Mouse (Mus musculus) CH12.LX (cell line): ENCODE measurements around the gene Sult6b2. TPM values are rescaled to one million over a fixed set of nuclear protein-coding genes. Genes with fewer than 3 reads are reported as not detected.

Experiments
- DNase-seq: peaks from one replicate; pipeline ENCODE4 v3.0.0-alpha.2; 2013; ENCODE audit errors: extremely low read depth
- H3K27ac ChIP-seq: 2 replicates; pipeline ENCODE4 v1.5.1; 2012; ENCODE audit warnings: low read depth, mild to moderate bottlenecking, control low read depth, moderate library complexity; ENCODE audit not compliant: insufficient read depth
- H3K27me3 ChIP-seq: replicated peaks from 2 replicates; pipeline ENCODE3; 2012; ENCODE audit warnings: inconsistent platforms
- H3K36me3 ChIP-seq, 2 experiments: replicated peaks in 1 of 2; 2 replicates each; pipeline versions ENCODE3 to v1.6.1; 2012; ENCODE audit warnings: inconsistent platforms in 1 of 2, low read length in 1 of 2, mild to moderate bottlenecking in 1 of 2, mixed read lengths in 1 of 2, moderate library complexity in 1 of 2; ENCODE audit not compliant: control insufficient read depth in 1 of 2, insufficient read depth in 1 of 2
- H3K4me1 ChIP-seq, 2 experiments: 2 replicates each; pipeline ENCODE4 v1.6.1; 2012; ENCODE audit warnings: inconsistent platforms in 1 of 2, moderate library complexity in 1 of 2; ENCODE audit not compliant: insufficient read depth in 2 of 2, control insufficient read depth in 1 of 2
- H3K4me2 ChIP-seq: 2 replicates; pipeline ENCODE4 v1.6.1; 2012; ENCODE audit warnings: low read depth, mild to moderate bottlenecking, control low read depth; ENCODE audit not compliant: poor library complexity, insufficient read depth, severe bottlenecking
- H3K4me3 ChIP-seq, 3 experiments: fragments of 150-350 bp in 1 of 3; sonication (generic) in 1 of 3; replicated peaks in 1 of 3; 2 replicates each; pipeline versions ENCODE3 to v1.5.1; 2011 to 2012; ENCODE audit warnings: low read depth in 2 of 3, low read length in 2 of 3, mild to moderate bottlenecking in 2 of 3, moderate library complexity in 2 of 3, control low read depth in 1 of 3, improper control_type of control experiment in 1 of 3, inconsistent platforms in 1 of 3, mixed read lengths in 1 of 3; ENCODE audit not compliant: poor library complexity in 1 of 3
- H3K79me2 ChIP-seq: replicated peaks from 2 replicates; pipeline ENCODE4 v1.6.1; 2012; ENCODE audit warnings: mild to moderate bottlenecking, moderate library complexity; ENCODE audit not compliant: control insufficient read depth, poor library complexity, insufficient read depth, severe bottlenecking; ENCODE audit errors: extremely low read depth
- H3K9ac ChIP-seq: 2 replicates; pipeline ENCODE4 v1.6.1; 2012; ENCODE audit warnings: low read depth, mild to moderate bottlenecking, control low read depth, moderate library complexity; ENCODE audit not compliant: insufficient read depth
- H3K9me3 ChIP-seq: replicated peaks from 2 replicates; pipeline ENCODE3; 2012; ENCODE audit warnings: low read length, inconsistent platforms, mixed read lengths
- CHD2 ChIP-seq: IDR thresholded peaks from 2 replicates; pipeline ENCODE4 v1.6.1; 2011; ENCODE audit warnings: low read length, improper control_type of control experiment
- E2F4 ChIP-seq: IDR thresholded peaks from 2 replicates; pipeline ENCODE4 v1.6.1; 2011; ENCODE audit warnings: low read depth, low read length, improper control_type of control experiment; ENCODE audit not compliant: insufficient replicate concordance
- ELF1 ChIP-seq: IDR thresholded peaks from 2 replicates; pipeline ENCODE4 v1.6.1; 2014; ENCODE audit warnings: low read depth, mild to moderate bottlenecking, inconsistent platforms, low read length, improper control_type of control experiment
- EP300 ChIP-seq: IDR thresholded peaks from 2 replicates; pipeline ENCODE4 v1.6.1; 2011; ENCODE audit warnings: low read length, improper control_type of control experiment
- ETS1 ChIP-seq: conservative IDR thresholded peaks from 2 replicates; pipeline ENCODE4 v1.6.1; 2012; ENCODE audit warnings: low read depth, mild to moderate bottlenecking, inconsistent platforms, low read length, improper control_type of control experiment, moderate library complexity
- HCFC1 ChIP-seq: IDR thresholded peaks from 2 replicates; pipeline ENCODE4 v1.6.1; 2012; ENCODE audit warnings: low read depth, mild to moderate bottlenecking, inconsistent platforms, low read length, improper control_type of control experiment
- IRF4 ChIP-seq: IDR thresholded peaks from 2 replicates; pipeline ENCODE4 v1.6.1; 2014; ENCODE audit warnings: low read depth, mild to moderate bottlenecking, inconsistent platforms, low read length, improper control_type of control experiment
- MAZ ChIP-seq: IDR thresholded peaks from 2 replicates; pipeline ENCODE4 v1.6.1; 2012; ENCODE audit warnings: low read depth, mild to moderate bottlenecking, inconsistent platforms, low read length, improper control_type of control experiment, moderate library complexity
- MEF2A ChIP-seq: IDR thresholded peaks from 2 replicates; pipeline ENCODE4 v1.6.1; 2014; ENCODE audit warnings: low read depth, mild to moderate bottlenecking, inconsistent platforms, low read length, improper control_type of control experiment, borderline replicate concordance
- MYC ChIP-seq: IDR thresholded peaks from 2 replicates; pipeline ENCODE4 v1.6.1; 2011; ENCODE audit warnings: low read depth, mild to moderate bottlenecking, improper control_type of control experiment, low read length
- NRF1 ChIP-seq: IDR thresholded peaks from 2 replicates; pipeline ENCODE4 v1.6.1; 2014; ENCODE audit warnings: low read depth, mild to moderate bottlenecking, inconsistent platforms, low read length, improper control_type of control experiment, moderate library complexity
- PAX5 ChIP-seq: IDR thresholded peaks from 2 replicates; pipeline ENCODE4 v1.6.1; 2012; ENCODE audit warnings: low read length, inconsistent platforms, mixed read lengths
- POLR2A ChIP-seq: IDR thresholded peaks from 2 replicates; pipeline ENCODE4 v1.6.1; 2011; ENCODE audit warnings: low read depth, mild to moderate bottlenecking, improper control_type of control experiment, low read length
- RCOR1 ChIP-seq: conservative IDR thresholded peaks from 2 replicates; pipeline ENCODE4 v1.6.1; 2012; ENCODE audit warnings: low read depth, mild to moderate bottlenecking, inconsistent platforms, low read length, improper control_type of control experiment
- TCF12 ChIP-seq: IDR thresholded peaks from 2 replicates; pipeline ENCODE4 v1.6.1; 2014; ENCODE audit warnings: low read depth, mild to moderate bottlenecking, inconsistent platforms, low read length, improper control_type of control experiment
- UBTF ChIP-seq: IDR thresholded peaks from 2 replicates; pipeline ENCODE4 v1.6.1; 2012; ENCODE audit warnings: low read depth, mild to moderate bottlenecking, inconsistent platforms, low read length, improper control_type of control experiment, moderate library complexity
- ZMIZ1 ChIP-seq: IDR thresholded peaks from 2 replicates; pipeline ENCODE4 v1.6.1; 2012; ENCODE audit warnings: low read depth, mild to moderate bottlenecking, inconsistent platforms, low read length, improper control_type of control experiment
- ZNF384 ChIP-seq: IDR thresholded peaks from 2 replicates; pipeline ENCODE4 v1.6.1; 2012; ENCODE audit warnings: low read depth, low read length, improper control_type of control experiment, inconsistent platforms
- dilution Hi-C: fragments of 300-500 bp; cut with MboI; formaldehyde crosslinking; loops from 2 replicates; pipeline ENCODE4 v1.14.3; 2020; ENCODE audit warnings: low sequenced_read_pairs; ENCODE audit not compliant: extremely low pct_unique_long_range_greater_than_20kb, extremely low pct_ligation_motif_present
- in situ Hi-C: fragments of 300-500 bp; cut with MboI; formaldehyde crosslinking; loops from 3 replicates; pipeline ENCODE4 v1.14.3; 2019; ENCODE audit warnings: low sequenced_read_pairs, low pct_ligation_motif_present, low pct_unique_long_range_greater_than_20kb, mixed read lengths
- polyA plus RNA-seq: library from polyadenylated mRNA; unstranded; fragments of >175 nt; gene quantifications from 2 replicates; pipeline ENCODE4 v1.2.1, GENCODE M21; 2012; ENCODE audit warnings: low read depth; ENCODE audit not compliant: insufficient read length
- total RNA-seq, 2 experiments: library from RNA; depleted of rRNA; stranded (reverse); fragments of 300-350 nt in 1 of 2; fragments of >200 nt in 1 of 2; gene quantifications; 2 replicates each; pipeline ENCODE4 v1.2.3; 2012 to 2014

Gene Sult6b2
- total and polyA plus RNA-seq, 3 experiments = 0.25 to 1.1 (median 0.54) TPM

- H3K27ac ChIP-seq = no peak overlapping the region
- H3K27me3 ChIP-seq = no peaks in the 10 kb centered on the region
- TF ChIP-seq TCF12 = no peak
- TF ChIP-seq, all 38 proteins: peak for 0
- Histone ChIP-seq H3K36me3 (no peaks in the 10 kb centered on the region), H3K9ac (no peak overlapping the region), H3K9me3 (no peaks in the 10 kb centered on the region), H3K79me2 (no peaks in the 10 kb centered on the region), H3K4me2 (no peak overlapping the region), H3K4me1 (0 out of 4 replicates have a peak, but pooled peaks cover 0 to 2% of the 10 kb centered on the region in 2 experiments), H3K4me3 (no peak overlapping the region)
- in situ Hi-C loops = no loop called here
- peak; percentile 15 for DNase-seq
- dilution Hi-C loops = no loop called here
Measured at GRCm38 (mm10) chr6:142788042-142788987, 16.0 kb downstream of the Sult6b2 start.

DNA sequence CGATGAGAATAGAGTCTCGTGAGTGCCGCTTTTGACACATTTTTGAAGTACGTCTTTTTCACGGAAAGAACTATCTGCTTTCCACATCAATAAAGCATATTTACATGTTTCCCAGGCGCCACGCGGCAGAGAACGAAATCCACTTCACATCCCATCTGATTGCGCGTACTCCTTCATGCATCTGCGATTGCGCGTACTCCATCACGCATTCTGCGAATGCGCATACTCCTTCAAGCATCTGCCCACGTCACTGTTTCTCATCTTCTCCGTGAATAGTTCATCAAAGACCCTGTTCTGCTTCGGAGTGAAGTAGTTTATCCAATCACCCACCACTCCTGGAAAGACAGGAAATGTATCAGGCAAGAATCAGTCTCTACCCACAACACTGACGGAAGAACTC is 18.2 kb downstream of the Sult6b2 start:
- Histone ChIP-seq H3K27me3 (no peaks in the 10 kb centered on the region), H3K4me3 (no peak overlapping the region), H3K9ac (no peak overlapping the region), H3K4me2 (no peak overlapping the region), H3K27ac (no peak overlapping the region), H3K79me2 (no peaks in the 10 kb centered on the region), H3K4me1 (peaks cover 2 to 6% of the 10 kb centered on the region in 2 experiments; a peak in 1 of 4 replicates), H3K9me3 (no peaks in the 10 kb centered on the region), H3K36me3 (no peaks in the 10 kb centered on the region)
- dilution Hi-C loops = no loop called here
- no peak for DNase-seq
- in situ Hi-C loops = no loop called here
- TF ChIP-seq POLR2A (no peak), ELF1 (no peak), PAX5 (no peak), MEF2A (no peak), TCF12 (no peak), IRF4 (no peak), E2F4 (no peak), ZMIZ1 (no peak), MAZ (no peak), CHD2 (no peak), RCOR1 (no peak), MYC (no peak), ETS1 (no peak), NRF1 (no peak), UBTF (no peak), ZNF384 (no peak), HCFC1 (no peak), EP300 (no peak)
